Mouse (Mus musculus) bone marrow, adult 2 months (tissue): ENCODE measurements around the gene Fam129a. TPM values are rescaled to one million over a fixed set of nuclear protein-coding genes. Genes with fewer than 3 reads are reported as not detected.

ENCODE experiments used
- H3K27ac ChIP-seq: fragments of 200-500 bp; 2 replicates; pipeline ENCODE4 v1.5.1; 2012; ENCODE audit warnings: low read depth, mild to moderate bottlenecking, control low read depth, inconsistent platforms, low read length; ENCODE audit not compliant: control insufficient read depth, poor library complexity, insufficient read depth
- H3K4me1 ChIP-seq: fragments of 200-500 bp; 2 replicates; pipeline ENCODE4 v1.6.1; 2011; ENCODE audit warnings: low read length; ENCODE audit not compliant: control insufficient read depth, insufficient read depth
- H3K4me3 ChIP-seq: fragments of 200-500 bp; replicated peaks from 2 replicates; pipeline ENCODE3; 2011; ENCODE audit warnings: mild to moderate bottlenecking, low read depth, low read length, control low read depth; ENCODE audit not compliant: control insufficient read depth
- CTCF ChIP-seq: fragments of 200-500 bp; IDR thresholded peaks from 2 replicates; pipeline ENCODE4 v1.5.1; 2011; ENCODE audit warnings: low read length, control low read depth; ENCODE audit not compliant: control insufficient read depth, insufficient read depth
- POLR2A ChIP-seq: fragments of 200-500 bp; IDR thresholded peaks from 2 replicates; pipeline ENCODE4 v1.6.1; 2011; ENCODE audit warnings: low read depth, mild to moderate bottlenecking, control low read depth, low read length, borderline replicate concordance; ENCODE audit not compliant: control insufficient read depth
- WGBS: fragments of 180-500 bp; shearing (Covaris S2); methylation state at CpG from one replicate; pipeline ENCODE4 v1.1.7; 2018; 5-methylcytosine and 5-hydroxymethylcytosine counted together
- polyA plus RNA-seq: library from polyadenylated mRNA; stranded (reverse); fragments of >200 nt; gene quantifications from 2 replicates; pipeline ENCODE4 v1.2.4, GENCODE M21; 2011; ENCODE audit warnings: low replicate concordance; ENCODE audit not compliant: missing spikeins, insufficient read depth, insufficient read length

Gene Fam129a
- polyA plus RNA-seq, 1 experiment: 16.9 TPM

GRCm38 (mm10) chr1:151660883-151661282 is 89.9 kb downstream of the Fam129a start:
- no peak for TF ChIP-seq POLR2A
- 50% methylated on average over 6 of the region's 6 CpGs for WGBS
- H3K4me1 ChIP-seq: peaks cover 5% of the 10 kb centered on the region; the same call in 1 of the 2 replicates
- H3K27ac ChIP-seq: no peak overlapping the region
- no peak overlapping the region for H3K4me3 ChIP-seq

DNA sequence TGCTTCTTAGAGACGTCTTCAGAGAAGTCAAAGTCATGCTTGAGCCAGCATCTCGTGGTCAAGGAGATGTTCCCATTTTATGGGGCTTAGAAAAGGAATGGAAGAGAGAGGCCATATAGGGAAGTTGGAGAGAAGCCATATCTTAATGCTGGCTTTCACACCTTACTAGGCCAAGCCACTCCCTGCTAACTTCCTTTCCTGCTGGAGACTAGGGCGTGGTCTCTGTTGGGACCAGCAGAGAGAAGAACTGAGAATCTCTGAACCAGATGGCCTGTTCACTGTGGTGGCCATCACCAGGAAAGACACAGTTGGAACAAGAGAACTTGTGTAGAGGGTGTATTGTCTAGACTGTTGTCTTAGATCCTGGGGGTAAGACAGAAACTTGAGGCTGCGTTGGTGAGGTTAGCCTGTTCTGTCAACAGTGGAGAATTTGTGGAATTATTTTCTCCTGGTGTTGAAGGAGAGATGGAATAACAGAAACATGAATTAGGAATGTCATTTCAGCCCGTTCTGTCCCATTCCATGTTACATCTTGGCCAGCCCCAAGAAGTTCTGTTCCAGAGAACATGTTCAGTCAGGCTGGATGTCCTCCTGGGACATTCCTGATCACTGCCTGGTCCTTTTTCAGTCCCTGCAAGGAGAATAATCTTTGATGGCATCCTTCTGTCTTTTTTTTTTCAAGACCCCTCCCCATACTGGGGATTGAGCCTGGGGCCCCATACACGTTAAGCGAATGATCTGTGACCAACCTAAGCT is 90.9 kb downstream of the Fam129a start:
- Histone ChIP-seq H3K4me3 (no peak overlapping the region), H3K4me1 (peaks cover 5% of the 10 kb centered on the region; the same call in 1 of the 2 replicates), H3K27ac (no peak overlapping the region)
- 70% methylated on average over 7 of the region's 7 CpGs for WGBS
- TF ChIP-seq CTCF (no peak), POLR2A (no peak)

DNA sequence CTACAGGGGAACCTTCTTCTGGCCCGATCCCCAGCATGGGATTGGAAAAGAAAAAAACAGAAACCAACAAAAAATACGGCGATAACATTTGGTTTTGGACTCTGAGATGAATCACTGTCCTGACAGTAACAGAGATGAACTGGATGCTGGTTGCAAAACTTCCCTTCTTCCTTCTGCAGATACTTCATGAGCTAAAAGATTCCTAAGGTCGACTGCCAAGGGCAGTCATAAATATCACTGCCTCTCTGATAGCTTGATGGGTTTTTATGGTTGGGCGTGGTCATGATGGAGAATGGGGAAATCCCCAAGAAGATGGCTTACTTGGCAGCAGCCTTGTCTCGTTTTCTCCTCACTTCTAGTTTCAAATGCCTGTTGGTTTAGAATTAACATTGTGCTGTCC is 92.0 kb downstream of the Fam129a start:
- H3K4me3 ChIP-seq: no peak overlapping the region
- H3K4me1 ChIP-seq: peaks cover 5% of the 10 kb centered on the region; the same call in 1 of the 2 replicates
- H3K27ac ChIP-seq: no peak overlapping the region
- 54% methylated on average over 6 of the region's 6 CpGs for WGBS
- TF ChIP-seq CTCF: no peak
- TF ChIP-seq POLR2A: no peak

DNA sequence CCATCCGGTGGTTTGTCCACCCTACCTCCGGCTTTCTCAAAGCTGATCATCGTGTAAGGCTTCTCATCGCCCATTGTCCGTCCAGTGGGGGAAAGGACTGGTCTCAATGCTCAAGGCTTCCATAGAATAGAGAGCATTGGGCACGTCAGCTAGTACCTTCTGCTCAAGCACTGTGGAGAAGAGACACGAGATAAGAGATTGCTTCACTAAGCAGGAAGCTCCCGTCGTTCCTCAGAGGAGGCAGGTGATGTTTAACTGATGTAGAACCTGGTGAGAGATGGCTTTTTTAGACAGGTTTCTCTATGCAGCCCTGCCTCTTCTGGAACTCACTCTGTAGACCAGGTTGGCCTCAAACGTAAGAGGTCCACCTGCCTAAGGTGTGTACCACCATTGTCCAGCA is 93.4 kb downstream of the Fam129a start:
- peaks cover 5% of the 10 kb centered on the region; the same call in 1 of the 2 replicates for H3K4me1 ChIP-seq
- 73% methylated on average over 10 of the region's 10 CpGs for WGBS
- H3K4me3 ChIP-seq: no peak overlapping the region
- no peak overlapping the region for H3K27ac ChIP-seq
- TF ChIP-seq CTCF (no peak), POLR2A (no peak)

- TF ChIP-seq CTCF: no peak
Measured at GRCm38 (mm10) chr1:151664837-151665431, 93.9 kb downstream of the Fam129a start.

DNA sequence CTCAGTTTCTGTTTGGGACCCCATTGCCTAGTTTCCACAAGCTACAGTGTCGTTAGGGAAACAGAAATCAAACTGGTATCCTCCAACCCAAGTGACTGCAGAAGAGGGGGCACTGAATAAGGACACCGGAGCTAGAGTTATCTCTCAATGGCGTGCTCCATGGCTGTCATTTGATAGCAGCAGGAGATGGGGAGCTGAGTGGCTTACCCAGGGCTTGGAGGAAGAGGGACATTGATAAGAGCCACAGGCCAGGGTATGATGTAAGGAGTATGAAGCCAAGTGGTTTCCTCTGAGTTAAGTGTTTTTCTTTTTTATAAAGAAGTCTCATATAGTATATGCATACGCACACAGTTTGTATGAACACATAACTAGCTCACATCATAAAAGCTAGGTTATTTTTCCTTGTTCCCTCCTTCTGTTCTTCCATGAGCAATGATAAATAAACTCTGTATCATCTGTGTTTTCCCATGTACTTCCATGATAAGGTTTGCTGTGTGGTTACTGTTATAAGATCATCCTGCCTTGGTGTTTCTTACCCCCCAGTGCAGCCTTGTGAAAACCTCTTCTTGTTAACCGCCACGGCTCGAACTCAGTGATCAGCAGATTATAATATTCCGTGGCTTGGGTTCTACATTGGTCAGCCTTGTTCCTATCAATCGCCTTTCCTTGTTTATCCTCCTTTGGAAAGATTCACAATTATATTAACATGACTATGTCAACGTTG is 96.5 kb downstream of the Fam129a start:
- WGBS: 55% methylated on average over 10 of the region's 10 CpGs
- no peak for TF ChIP-seq CTCF
- TF ChIP-seq POLR2A: no peak
- peaks cover 8% of the 10 kb centered on the region for H3K4me1 ChIP-seq
- H3K27ac ChIP-seq: no peak overlapping the region
- H3K4me3 ChIP-seq: no peak overlapping the region

More at GRCm38 (mm10) chr1:151664837-151665431, 93.9 kb downstream of the Fam129a start:
- WGBS: 83% methylated on average over 7 of the region's 7 CpGs
- H3K4me3 ChIP-seq: no peak overlapping the region
- no peak overlapping the region for H3K27ac ChIP-seq
- H3K4me1 ChIP-seq: peaks cover 5% of the 10 kb centered on the region; the same call in 1 of the 2 replicates

DNA sequence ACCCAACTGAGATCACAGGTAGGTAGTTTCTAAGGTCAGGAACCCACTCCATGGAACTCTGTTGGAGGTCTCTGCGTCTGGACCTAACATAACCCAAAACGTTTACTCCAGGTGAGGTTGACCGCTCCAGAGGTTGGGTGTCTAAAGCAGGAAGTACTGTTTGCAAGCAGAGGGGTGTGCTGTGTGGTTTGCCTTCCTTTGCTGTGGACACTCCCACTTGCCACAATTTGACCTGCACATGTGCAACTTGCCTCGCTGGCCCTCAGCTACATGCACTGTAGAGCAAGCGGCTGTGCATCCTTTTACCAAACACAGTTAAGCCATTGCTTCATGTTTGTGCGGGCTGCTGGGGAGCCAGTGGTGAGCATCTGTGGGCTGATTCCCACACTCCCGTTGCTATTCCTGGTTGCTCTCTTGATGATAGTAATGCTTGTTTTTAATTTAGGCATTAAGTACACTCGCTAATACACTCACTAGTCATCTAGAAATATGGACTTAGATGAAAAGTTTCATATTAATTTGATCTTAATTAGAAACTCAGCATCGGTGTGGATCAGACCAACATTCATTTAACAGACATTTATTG is 99.1 kb downstream of the Fam129a start:
- Histone ChIP-seq H3K27ac (no peak overlapping the region), H3K4me1 (peaks cover 5% of the 10 kb centered on the region), H3K4me3 (no peak overlapping the region)
- TF ChIP-seq POLR2A (no peak), CTCF (no peak)
- 41% methylated on average over 9 of the region's 9 CpGs for WGBS

- whole genome bisulfite sequencing: 84% methylated on average over 5 of the region's 5 CpGs
- TF ChIP-seq CTCF (no peak), POLR2A (no peak)
- H3K27ac ChIP-seq: no peak overlapping the region
- H3K4me3 ChIP-seq: no peak overlapping the region
- peaks cover 2% of the 10 kb centered on the region; the same call in 1 of the 2 replicates for H3K4me1 ChIP-seq
Measured at GRCm38 (mm10) chr1:151675684-151676083, 104.7 kb downstream of the Fam129a start.
